Mouse (Mus musculus) cerebellum, postnatal 14 days (tissue): ENCODE data around the gene Prdm1.

Source experiments
- DNase-seq, 2 experiments: peaks; one replicate each; pipeline ENCODE4 v3.0.0; 2021; ENCODE audit warnings: mixed read lengths in 2 of 2

Prdm1 gene

DNA sequence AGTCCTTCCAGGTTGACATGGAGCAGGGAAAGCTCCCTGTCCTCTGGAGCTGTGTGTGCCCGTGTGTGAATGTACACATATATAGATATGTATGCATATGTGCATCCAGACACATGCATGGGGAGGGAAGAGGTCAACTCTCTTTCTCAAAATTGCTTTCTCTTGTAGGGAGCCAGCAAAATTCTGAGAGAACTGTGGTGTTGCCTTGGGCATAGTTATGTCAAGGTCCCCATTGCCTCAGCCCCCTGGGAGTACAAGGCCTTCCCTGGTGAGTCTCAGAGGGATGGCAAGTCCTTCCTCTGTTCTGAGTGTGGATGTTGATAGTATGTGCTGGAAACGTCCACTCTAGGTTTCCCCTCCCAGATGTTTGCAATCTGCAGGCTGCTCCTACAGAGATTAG is 109.4 kb downstream of the Prdm1 start:
- no peak for DNase-seq

DNA sequence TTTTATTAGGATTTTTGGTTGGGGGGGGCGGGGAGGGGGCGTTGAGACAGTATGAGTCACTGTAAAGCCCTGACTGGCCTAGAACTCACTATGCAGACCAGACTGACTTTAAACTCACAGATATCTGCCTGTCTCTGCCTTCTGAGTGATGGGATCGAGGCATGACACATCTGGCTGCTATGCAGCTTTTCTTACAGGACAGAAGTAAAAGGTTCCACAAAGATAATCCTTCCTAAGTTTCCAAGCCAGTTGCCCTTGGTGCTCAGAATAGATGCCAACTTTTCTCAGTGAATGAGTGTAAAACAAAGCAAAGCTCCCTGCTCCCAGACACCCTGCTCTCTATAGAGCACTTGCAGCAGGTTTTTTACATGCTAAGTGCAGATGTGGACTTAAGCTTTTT is 112.7 kb downstream of the Prdm1 start:
- DNase-seq = no peak

DNA sequence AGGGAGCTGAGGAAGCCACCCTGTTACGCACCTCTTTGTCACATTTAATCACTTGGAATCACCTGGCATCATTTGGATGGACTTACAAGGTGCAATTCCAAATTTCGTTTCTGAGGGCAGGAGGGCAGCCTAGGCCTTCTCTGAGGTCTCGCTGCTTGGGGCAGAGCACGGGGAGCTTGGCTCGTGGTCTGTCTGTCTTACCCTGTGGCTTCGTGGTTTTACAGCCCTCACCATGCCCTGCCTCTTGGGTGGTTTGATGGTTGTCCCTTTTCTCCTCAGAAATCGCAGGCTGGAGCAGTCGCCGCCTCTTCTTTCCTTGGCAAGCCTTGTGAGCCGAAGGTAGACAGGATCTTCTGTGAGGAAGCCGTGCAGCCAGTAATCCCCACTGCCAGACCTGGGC is 118.3 kb downstream of the Prdm1 start:
- DNase-seq = no peak

DNA sequence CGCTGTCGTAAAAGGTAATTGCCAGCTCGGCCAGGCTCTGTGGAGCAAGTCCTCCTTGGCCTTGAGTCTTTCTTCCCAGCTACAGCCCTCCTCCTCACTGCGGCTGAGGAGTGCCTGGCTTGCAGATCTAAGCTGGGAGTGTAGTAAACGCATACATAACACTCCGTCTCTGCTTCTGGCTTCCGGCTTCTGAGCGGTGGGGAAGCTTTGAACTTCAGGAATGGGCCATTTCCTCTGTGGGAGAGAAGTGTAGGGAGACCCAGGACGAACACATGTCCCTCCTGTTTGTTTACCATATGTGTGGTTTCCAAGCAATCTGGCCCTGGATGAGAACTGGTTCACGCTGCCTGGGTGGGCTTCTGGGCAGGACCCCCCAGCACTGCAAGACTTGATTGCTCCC is 119.2 kb downstream of the Prdm1 start:
- DNase-seq = no peak

DNA sequence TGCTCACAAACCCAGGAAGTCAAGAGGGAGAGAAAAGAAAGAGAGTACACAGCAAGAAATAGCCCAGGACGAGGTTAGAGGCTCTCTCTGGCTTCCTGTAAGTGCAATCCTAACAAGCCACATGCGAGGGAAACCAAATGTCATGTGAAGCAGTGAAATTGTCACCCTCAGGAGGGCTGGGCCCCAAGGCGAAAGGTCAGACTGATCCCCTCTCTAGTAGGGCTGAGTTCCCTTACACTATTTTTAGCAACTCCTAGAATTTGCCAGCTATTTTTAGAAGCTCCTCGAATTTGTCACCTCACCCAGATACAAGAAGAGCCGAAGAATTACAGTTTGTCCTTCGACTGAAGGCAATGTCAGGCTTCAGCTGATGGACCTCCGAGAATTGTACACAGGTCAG is 124.9 kb downstream of the Prdm1 start:
- DNase-seq = no peak

DNA sequence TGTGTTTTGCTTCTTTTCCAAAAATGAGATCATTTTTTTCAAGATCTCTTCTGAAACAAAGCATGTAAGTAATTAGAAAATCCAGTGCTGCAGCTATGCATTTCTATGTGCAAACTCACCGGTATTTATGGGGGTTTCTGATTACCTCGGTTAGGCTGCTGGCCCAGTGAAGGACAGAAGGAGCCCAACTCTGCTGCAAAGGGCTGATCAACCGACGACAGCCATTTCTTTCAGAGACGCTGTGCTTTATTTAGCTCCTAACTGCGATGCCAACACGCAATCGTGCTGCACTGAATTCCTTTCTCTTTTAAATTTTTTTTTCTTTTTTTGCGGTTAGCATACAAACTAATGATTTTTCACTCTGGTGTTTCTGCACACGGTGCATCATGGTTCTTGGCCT is 126.7 kb downstream of the Prdm1 start:
- DNase-seq = no peak

DNA sequence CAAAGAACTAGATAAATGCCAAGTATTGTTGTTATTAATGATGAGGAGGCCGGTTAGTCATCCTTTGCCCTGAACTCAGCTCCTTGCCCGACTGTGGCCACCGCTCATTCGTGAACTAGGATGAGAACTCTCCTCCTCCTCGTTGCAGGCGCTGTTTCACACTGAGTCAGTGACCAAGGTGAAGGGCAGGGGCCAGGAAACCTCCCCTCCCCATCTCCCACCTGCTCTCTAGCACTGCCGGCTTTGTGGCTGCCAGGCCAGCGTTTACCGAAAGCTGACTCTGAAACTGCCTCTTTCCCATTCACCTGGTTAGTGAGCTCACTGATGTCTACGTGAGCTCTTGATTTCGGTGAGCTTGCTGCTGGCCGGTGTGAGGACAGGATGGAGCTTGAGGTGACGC is 127.7 kb downstream of the Prdm1 start:
- no peak for DNase-seq

DNA sequence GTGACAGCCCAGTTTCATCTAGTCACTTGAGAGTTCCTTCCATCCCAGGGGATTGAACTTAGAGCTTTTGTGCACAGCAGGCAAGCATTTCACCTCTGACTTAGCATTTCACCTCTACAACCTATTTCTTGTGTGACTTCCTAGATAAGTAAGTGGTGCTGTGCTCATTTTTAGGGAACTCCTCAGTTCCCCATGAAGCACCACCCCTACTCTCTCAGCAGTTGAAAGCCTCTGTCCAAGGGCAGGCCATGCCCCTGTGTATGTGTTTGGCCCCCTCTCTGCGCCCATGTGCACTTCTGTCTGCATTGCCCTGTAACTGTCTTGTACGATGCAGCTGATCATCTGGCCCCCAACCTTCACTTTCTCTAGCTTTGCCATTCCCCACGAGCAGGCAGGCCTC is 128.2 kb downstream of the Prdm1 start:
- DNase-seq = no peak

DNA sequence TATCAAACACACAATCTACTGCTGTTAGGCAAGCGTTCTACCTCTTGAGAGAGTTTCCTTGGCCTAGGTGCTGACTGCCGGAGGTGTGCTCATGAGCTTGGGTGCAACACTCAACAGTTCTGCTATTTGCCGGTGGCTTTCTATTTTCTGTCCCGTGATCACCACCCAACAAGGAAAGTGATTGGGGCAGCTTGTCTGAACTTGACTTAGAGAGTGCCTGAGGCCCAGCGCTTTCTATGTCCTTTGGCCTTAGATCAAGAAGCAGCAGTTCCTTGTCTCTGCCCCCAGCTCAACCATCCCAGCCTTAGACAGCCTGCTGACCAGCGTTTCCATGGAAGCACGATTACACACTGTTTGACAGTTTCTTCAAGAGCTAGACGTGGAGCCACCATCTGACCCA is 135.4 kb downstream of the Prdm1 start:
- no peak for DNase-seq

DNA sequence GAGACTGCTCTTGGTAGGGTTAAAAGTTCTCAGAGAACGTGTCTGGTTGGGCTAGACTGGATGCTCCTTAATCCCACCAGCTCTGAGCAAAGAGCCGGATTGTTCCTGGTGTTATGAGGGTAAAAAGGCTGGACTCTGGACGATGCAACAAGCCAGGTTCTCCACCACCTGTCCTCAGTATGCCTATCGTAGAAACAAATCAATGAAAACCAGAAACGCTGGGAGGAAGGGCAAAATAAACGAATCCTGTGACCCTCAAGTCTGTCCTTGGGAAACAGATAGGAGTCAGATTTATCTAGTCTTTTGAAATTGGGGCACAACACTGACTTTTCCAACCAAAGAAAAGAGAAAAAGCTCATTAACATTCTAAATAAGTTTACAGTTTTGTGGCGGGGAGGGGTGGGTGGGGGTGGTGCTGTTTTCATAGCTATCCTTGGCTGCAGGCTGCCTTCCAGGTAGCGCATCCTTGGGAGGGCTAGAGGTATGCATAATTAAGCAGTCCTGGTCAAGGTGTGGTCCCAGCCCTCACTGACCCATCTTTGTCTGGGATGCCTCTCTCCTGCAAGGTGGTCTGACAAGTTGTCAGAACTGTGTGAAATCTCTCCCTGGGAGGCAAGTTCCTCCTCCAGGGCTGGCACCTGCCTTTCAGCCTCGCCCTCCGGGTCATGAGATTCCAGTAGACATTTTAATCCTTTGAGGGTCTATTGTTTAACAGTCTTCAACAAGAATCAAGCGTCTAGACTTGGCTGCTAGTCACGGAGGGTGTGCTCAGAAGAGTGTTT is 136.6 kb downstream of the Prdm1 start:
- DNase-seq = no peak

DNA sequence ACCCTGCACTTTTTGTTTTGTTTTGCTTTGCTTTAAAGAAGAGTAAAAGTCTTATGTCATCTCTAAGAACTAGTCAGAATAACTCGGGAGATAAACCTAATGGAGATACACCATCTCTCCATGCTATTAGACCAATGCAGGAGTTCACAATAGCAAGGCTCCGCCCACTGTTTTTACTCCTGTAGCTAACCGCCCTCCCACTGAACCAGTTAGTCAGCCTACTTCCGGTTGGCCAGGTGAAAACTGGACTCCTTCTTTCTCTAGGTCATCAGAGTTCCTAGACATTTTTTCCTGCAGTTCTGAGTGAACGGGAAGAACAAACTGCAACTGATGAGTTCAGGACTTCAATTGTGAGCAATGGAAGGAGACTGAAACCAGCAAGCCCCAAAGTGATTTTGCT is 138.0 kb downstream of the Prdm1 start:
- no peak for DNase-seq

DNA sequence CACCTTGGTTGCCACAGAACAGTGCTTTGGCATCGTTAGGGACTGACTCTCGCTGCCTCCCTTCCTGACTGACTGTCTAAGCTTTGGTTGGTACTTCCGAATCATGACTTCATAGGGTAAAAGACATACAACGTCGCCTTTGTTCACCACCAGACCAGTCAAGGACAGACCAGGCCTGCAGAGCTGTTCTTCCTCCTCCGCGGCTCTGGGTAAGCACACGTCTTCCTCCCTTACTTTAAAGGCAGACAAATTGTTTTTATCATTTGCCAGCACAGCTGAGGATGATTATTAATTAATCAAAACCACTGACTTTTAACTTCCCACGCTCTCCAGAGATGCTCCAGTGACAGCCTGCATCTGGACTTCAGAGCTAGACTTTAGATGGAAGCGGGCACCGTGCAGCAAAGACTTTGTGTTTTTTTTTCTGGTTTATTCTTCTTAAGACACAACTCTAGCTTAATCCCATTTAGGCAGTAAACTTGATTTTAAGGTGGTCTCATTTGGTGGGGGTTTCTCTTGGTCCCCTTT is 139.5 kb downstream of the Prdm1 start:
- DNase-seq = no peak
